21 mouse cellular contexts compared by ENCODE assay signal in the genomic region with DNA sequence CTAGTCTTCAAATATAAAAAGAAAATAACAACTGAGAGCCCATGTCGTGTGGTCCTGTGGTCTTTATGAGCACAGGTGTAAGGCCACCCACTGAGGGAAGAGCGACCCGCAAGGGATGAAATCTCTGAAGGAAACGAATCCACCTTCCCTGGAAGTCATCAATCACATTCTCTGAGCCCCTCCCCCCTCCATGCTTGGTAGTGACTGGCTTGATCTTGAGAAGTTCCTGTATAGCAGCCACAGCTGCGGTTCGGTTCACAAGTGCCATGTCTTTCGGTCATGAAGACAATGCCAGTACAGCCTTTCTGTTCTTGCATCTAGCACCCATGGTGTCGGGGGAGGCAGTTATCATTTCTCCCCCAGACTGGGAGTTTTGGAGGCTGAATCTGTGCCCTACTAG. TPM values are rescaled to one million over a fixed set of nuclear protein-coding genes. Genes with fewer than 3 reads are reported as not detected.
A peak's percentile ranks its signal among the peaks of the same experiment; 100 is the strongest.
DNase-seq lines count a peak whose midpoint lies in the region; ATAC-seq and TF ChIP-seq lines count a peak whose summit lies in the region.
"Had no signal": no experiment of that assay in that cellular context is flagged by ENCODE, and none has a peak within 500 bp of the region (broad histone marks: within the 10 kb centered on the region; RNA-seq: fewer than 3 reads in every experiment).

No protein-coding gene starts in this region.

- no peaks in the 10 kb centered on the region for H3K27me3 ChIP-seq in thymus, adult 2 months (ENCODE audit: control insufficient read depth, insufficient read depth, low read length)
- no peaks in the 10 kb centered on the region for H3K27me3 ChIP-seq in neural tube, embryonic 15.5 days (replicated peaks)
- H3K27me3 ChIP-seq: CH12.LX; embryonic facial prominence, embryonic 12.5 days; hindbrain, embryonic 13.5 days had no signal

- intact Hi-C loops in left cerebral cortex, adult 2 months (cut with DNase I), result no loop called here

- no peak for ATAC-seq in neural tube, embryonic 15.5 days (ENCODE audit: low FRiP score)
- ATAC-seq: forebrain, embryonic 16.5 days; hindbrain, postnatal 0 days had no signal

- TF ChIP-seq POLR2A in thymus, adult 2 months (IDR thresholded peaks at IDR 0.05; ENCODE audit: control insufficient read depth, extremely low read depth, insufficient read depth, low read length, poor library complexity), result no peak

- no peak overlapping the region for H3K4me2 ChIP-seq in neural tube, embryonic 15.5 days
- H3K4me2 ChIP-seq: embryonic facial prominence, embryonic 12.5 days; heart, embryonic 13.5 days; hindbrain, embryonic 13.5 days had no signal

- H3K9ac ChIP-seq in neural tube, embryonic 15.5 days (replicated peaks), result no peak overlapping the region
- H3K9ac ChIP-seq: embryonic facial prominence, embryonic 12.5 days; heart, embryonic 13.5 days; hindbrain, embryonic 13.5 days had no signal

- H3K9me3 ChIP-seq in neural tube, embryonic 15.5 days (replicated peaks), result no peaks in the 10 kb centered on the region
- H3K9me3 ChIP-seq: embryonic facial prominence, embryonic 12.5 days; heart, embryonic 13.5 days; hindbrain, embryonic 13.5 days had no signal

- H3K4me3 ChIP-seq in thymus, adult 2 months (ENCODE audit: control insufficient read depth, insufficient read depth, low read length), result no peak overlapping the region
- no peak overlapping the region for H3K4me3 ChIP-seq in neural tube, embryonic 15.5 days (replicated peaks)
- H3K4me3 ChIP-seq in left cerebral cortex, adult 2 months, result no peak overlapping the region
- H3K4me3 ChIP-seq: embryonic facial prominence, embryonic 12.5 days; heart, embryonic 13.5 days; hindbrain, embryonic 13.5 days had no signal

- WGBS in thymus, adult 2 months, result 38% methylated on average over 8 of the region's 8 CpGs
- WGBS in neural tube, embryonic 15.5 days, result 81% methylated on average over 8 of the region's 8 CpGs

- no peak for TF ChIP-seq CTCF in thymus, adult 2 months (IDR thresholded peaks at IDR 0.05; ENCODE audit: borderline replicate concordance, control insufficient read depth, extremely low read depth, insufficient read depth, low read length, poor library complexity)
- TF ChIP-seq CTCF in left cerebral cortex, adult 2 months (IDR thresholded peaks at IDR 0.05), result no peak

- peak; percentile 5 to 12 for DNase-seq in thymus, adult 18-20 months
- DNase-seq in thymus, postnatal 0 days (ENCODE audit: low spot score), result no peak
- DNase-seq in thymus, adult 2 months, result peak; percentile 35
- peak; percentile 27 to 46 for DNase-seq in thymus, postnatal 36 days
- DNase-seq in adrenal gland, adult (ENCODE audit: inconsistent age in 2 of 2, low spot score in 1 of 2), result no peak
- DNase-seq in left cerebral cortex, adult 2 months (ENCODE audit: extremely low spot score in 1 of 2, low spot score in 2 of 2), result no peak
- DNase-seq: adrenal gland, postnatal 10 days; cerebellum, adult 11 months; cerebellum, adult 8-10 months; cerebellum, postnatal 14 days; embryo, embryonic 11 days; gastrocnemius, postnatal 14 days; heart, postnatal 4 days had no signal

- H3K36me3 ChIP-seq in thymus, adult 2 months (ENCODE audit: control insufficient read depth, insufficient read depth, low read length), result no peaks in the 10 kb centered on the region
- no peaks in the 10 kb centered on the region for H3K36me3 ChIP-seq in neural tube, embryonic 15.5 days
- H3K36me3 ChIP-seq: embryonic facial prominence, embryonic 12.5 days; heart, embryonic 13.5 days; hindbrain, embryonic 13.5 days had no signal

- no peak overlapping the region for H3K27ac ChIP-seq in thymus, adult 2 months (ENCODE audit: control insufficient read depth, insufficient read depth, low read length)
- no peak overlapping the region for H3K27ac ChIP-seq in neural tube, embryonic 15.5 days (replicated peaks)
- no peak overlapping the region for H3K27ac ChIP-seq in left cerebral cortex, adult 2 months
- H3K27ac ChIP-seq: embryonic facial prominence, embryonic 12.5 days; heart, embryonic 13.5 days; hindbrain, embryonic 13.5 days; hindbrain, postnatal 0 days had no signal

- H3K4me1 ChIP-seq in thymus, adult 2 months (replicated peaks; ENCODE audit: control insufficient read depth, insufficient read depth, low read length), result no peaks in the 10 kb centered on the region
- no peaks in the 10 kb centered on the region for H3K4me1 ChIP-seq in neural tube, embryonic 15.5 days
- H3K4me1 ChIP-seq: embryonic facial prominence, embryonic 12.5 days; heart, embryonic 13.5 days; hindbrain, embryonic 13.5 days had no signal

RNA-seq across cellular contexts. Expression of gene Mfsd9, which starts 52.8 kb away (rescaled TPM):
- 1.5 and 1.6 TPM in 2 replicates for polyA plus RNA-seq in thymus, postnatal 0 days (2015; fragmentation: Nextera tagmentation; extraction: Ambion mirVana)
- polyA plus RNA-seq in thymus, adult 2 months (2012; rRNA removed), result 1.5 and 1.8 TPM in 2 replicates
- polyA plus RNA-seq in neural tube, embryonic 15.5 days (2015; fragmentation: Nextera tagmentation; extraction: Ambion mirVana), result 7.8 and 9.0 TPM in 2 replicates
- 1 to 10 TPM; 4.0 to 4.5 TPM for total RNA-seq in left cerebral cortex, adult 2 months (2021)
- total RNA-seq: CH12.LX had no signal

RNA-seq across cellular contexts. Expression of gene Slc9a2, which starts 57.3 kb away (rescaled TPM):
- 1.8 and 2.0 TPM in 2 replicates for polyA plus RNA-seq in thymus, postnatal 0 days (2015; fragmentation: Nextera tagmentation; extraction: Ambion mirVana)
- polyA plus RNA-seq in thymus, adult 2 months (2012; rRNA removed), result 7.0 and 7.8 TPM in 2 replicates
- 0.26 and 0.68 TPM in 2 replicates for polyA plus RNA-seq in neural tube, embryonic 15.5 days (2015; fragmentation: Nextera tagmentation; extraction: Ambion mirVana)
- total RNA-seq in left cerebral cortex, adult 2 months (2021), result 1 to 10 TPM; 3.2 to 3.6 TPM
- total RNA-seq: CH12.LX had no signal
- polyA plus RNA-seq: forebrain, embryonic 11.5 days; hindbrain, embryonic 13.5 days had no signal

Comparison
In these comparisons a context has a peak if more than half of its experiments do, and no peak if none do; other contexts are left out.
1. DNase-seq: peak in thymus, adult 18-20 months (2 of 2), thymus, adult 2 months (single experiment) and thymus, postnatal 36 days (2 of 2); none in thymus, postnatal 0 days (single experiment), adrenal gland, adult (0 of 2) and left cerebral cortex, adult 2 months (0 of 2).